Mouse (Mus musculus): ENCODE results near the gene Mmaa. TPM values are rescaled to one million over a fixed set of nuclear protein-coding genes. Genes with fewer than 3 reads are reported as not detected.

Mmaa gene
- total RNA-seq, 2 experiments from 2014 or later = 30.5 to 32.0 TPM

- intact Hi-C loops (cut with DNase I) = no loop called here
These were observed 67.5 kb downstream of the Mmaa start for GRCm38 (mm10) chr8:79227194-79227593.

GRCm38 (mm10) chr8:79226046-79226445, 68.7 kb downstream of the Mmaa start:
- no peak for DNase-seq
- intact Hi-C loops (cut with DNase I) = no loop called here

More at GRCm38 (mm10) chr8:79227194-79227593, 67.5 kb downstream of the Mmaa start:
- no peak for DNase-seq

GRCm38 (mm10) chr8:79225586-79225985, 69.2 kb downstream of the Mmaa start:
- no peak for DNase-seq
- intact Hi-C loops (cut with DNase I) = no loop called here

GRCm38 (mm10) chr8:79224363-79224762, 70.4 kb downstream of the Mmaa start:
- no peak for DNase-seq
- intact Hi-C loops (cut with DNase I) = no loop called here

- DNase-seq = no peak
- intact Hi-C loops (cut with DNase I) = no loop called here
These were observed 72.0 kb downstream of the Mmaa start for GRCm38 (mm10) chr8:79222752-79223141.

- intact Hi-C loops (cut with DNase I) = no loop called here
- DNase-seq = peak in 1 of 2 experiments; percentile 14
These were observed 72.5 kb downstream of the Mmaa start for GRCm38 (mm10) chr8:79222106-79222751.

Other genes with a start within 250 kb of the Mmaa start
- gene 1700011L22Rik, start 46.4 kb downstream of the Mmaa start, total RNA-seq (2021) = not detected
- gene Smad1, start 104.6 kb upstream of the Mmaa start, total RNA-seq (2021) = 10 to 100 TPM; 24.3 to 24.6 TPM

Data from heart, postnatal 14 days (tissue).